Mouse (Mus musculus) activated CD4-positive, CD25-positive, alpha-beta regulatory T cell, adult 4 months (primary cell): ENCODE data around the gene Ppp1r13b. TPM values are rescaled to one million over a fixed set of nuclear protein-coding genes. Genes with fewer than 3 reads are reported as not detected.
A peak's percentile ranks its signal among the peaks of the same experiment; 100 is the strongest.

Experiments used
- ATAC-seq: one replicate; pipeline ENCODE4 v1.8.0; 2017
- polyA plus RNA-seq, 2 experiments: library from polyadenylated mRNA; unstranded; fragments of 100-300 nt; shearing (Covaris generic); gene quantifications; one replicate each; pipeline ENCODE4 v1.2.1; 2017

Gene Ppp1r13b
- polyA plus RNA-seq = 10 to 100 TPM in 1 of 2 experiments, 1 to 10 TPM in 1; 8.0 to 10.3 TPM

GRCm38 (mm10) chr12:111907970-111908681 is at the start of gene Ppp1r13b:
TSS of gene Ppp1r13b (minus strand) at chr12:111908110.
- ATAC-seq = peak; percentile 78

- no peak for ATAC-seq
Observed at GRCm38 (mm10) chr12:111956173-111956572, 48.3 kb upstream of the Ppp1r13b start.

- no peak for ATAC-seq
Observed at GRCm38 (mm10) chr12:111951701-111952100, 43.8 kb upstream of the Ppp1r13b start.

GRCm38 (mm10) chr12:111950486-111950885 is 42.6 kb upstream of the Ppp1r13b start:
- no peak for ATAC-seq

GRCm38 (mm10) chr12:111946716-111947115 is 38.8 kb upstream of the Ppp1r13b start:
- peak; percentile 47 for ATAC-seq

GRCm38 (mm10) chr12:111945765-111946655 is 38.1 kb upstream of the Ppp1r13b start:
- peak; percentile 37 for ATAC-seq

GRCm38 (mm10) chr12:111945115-111945514 is 37.2 kb upstream of the Ppp1r13b start:
- ATAC-seq = no peak

- peak; percentile 54 for ATAC-seq
Observed at GRCm38 (mm10) chr12:111944065-111944987, 36.4 kb upstream of the Ppp1r13b start.

- no peak for ATAC-seq
Observed at GRCm38 (mm10) chr12:111943421-111944064, 35.6 kb upstream of the Ppp1r13b start.

- no peak for ATAC-seq
Observed at GRCm38 (mm10) chr12:111938623-111939177, 30.8 kb upstream of the Ppp1r13b start.

- no peak for ATAC-seq
Observed at GRCm38 (mm10) chr12:111936706-111937550, 29.0 kb upstream of the Ppp1r13b start.

- ATAC-seq = no peak
Observed at GRCm38 (mm10) chr12:111933971-111934370, 26.1 kb upstream of the Ppp1r13b start.

- ATAC-seq = no peak
Observed at GRCm38 (mm10) chr12:111933032-111933704, 25.3 kb upstream of the Ppp1r13b start.

GRCm38 (mm10) chr12:111932513-111932912 is 24.6 kb upstream of the Ppp1r13b start:
- ATAC-seq = no peak

GRCm38 (mm10) chr12:111931411-111932025 is 23.6 kb upstream of the Ppp1r13b start:
- ATAC-seq = no peak

- no peak for ATAC-seq
Observed at GRCm38 (mm10) chr12:111928411-111928966, 20.6 kb upstream of the Ppp1r13b start.

GRCm38 (mm10) chr12:111927338-111927737 is 19.4 kb upstream of the Ppp1r13b start:
- no peak for ATAC-seq

GRCm38 (mm10) chr12:111923117-111923516 is 15.2 kb upstream of the Ppp1r13b start:
- no peak for ATAC-seq

GRCm38 (mm10) chr12:111920046-111920445 is 12.1 kb upstream of the Ppp1r13b start:
- ATAC-seq = no peak
